Mouse (Mus musculus) retina, postnatal 1 day (tissue): ENCODE results near the gene Pced1a.

Experiments used
- DNase-seq: peaks from one replicate; pipeline ENCODE4 v3.0.0-alpha.2; 2012

The Pced1a gene

GRCm38 (mm10) chr2:130433152-130433551 is 8.7 kb upstream of the Pced1a start:
- DNase-seq, result peak; percentile 81

- DNase-seq, result no peak
Measured at GRCm38 (mm10) chr2:130432157-130432556, 7.7 kb upstream of the Pced1a start.

- no peak for DNase-seq
Measured at GRCm38 (mm10) chr2:130430484-130430883, 6.0 kb upstream of the Pced1a start.

- DNase-seq, result no peak
Measured at GRCm38 (mm10) chr2:130429851-130430250, 5.3 kb upstream of the Pced1a start.

- peak; percentile 26 for DNase-seq
Measured at GRCm38 (mm10) chr2:130425112-130425511, 611 bp upstream of the Pced1a start.

- peak; percentile 89 for DNase-seq
Measured at GRCm38 (mm10) chr2:130423397-130424125, 940 bp downstream of the Pced1a start.

GRCm38 (mm10) chr2:130421781-130422620 is 2.5 kb downstream of the Pced1a start:
- DNase-seq, result no peak

GRCm38 (mm10) chr2:130414094-130414856 is 10.2 kb downstream of the Pced1a start:
- peak; percentile 13 for DNase-seq

GRCm38 (mm10) chr2:130412775-130413174 is 11.7 kb downstream of the Pced1a start:
- DNase-seq, result no peak

GRCm38 (mm10) chr2:130411558-130412495 is 12.7 kb downstream of the Pced1a start:
- DNase-seq, result peak; percentile 86

- peak; percentile 62 for DNase-seq
Measured at GRCm38 (mm10) chr2:130408194-130408593, 16.3 kb downstream of the Pced1a start.

- DNase-seq, result no peak
Measured at GRCm38 (mm10) chr2:130406178-130406577, 18.3 kb downstream of the Pced1a start, which contains the start of gene Tmem239. TSS of gene Tmem239 (plus strand) at chr2:130406478.

GRCm38 (mm10) chr2:130404939-130405338 is 19.6 kb downstream of the Pced1a start, which contains the start of the genes Gm28372 and 1700020A23Rik:
TSS of gene Gm28372 (plus strand) at chr2:130405239.
TSS of gene 1700020A23Rik (plus strand) at chr2:130405259.
- DNase-seq, result no peak

GRCm38 (mm10) chr2:130401891-130402290 is 22.6 kb downstream of the Pced1a start:
- no peak for DNase-seq

- no peak for DNase-seq
Measured at GRCm38 (mm10) chr2:130400046-130400445, 24.5 kb downstream of the Pced1a start.

- peak; percentile 7 for DNase-seq
Measured at GRCm38 (mm10) chr2:130398091-130398490, 26.4 kb downstream of the Pced1a start.

GRCm38 (mm10) chr2:130397186-130397985 is 27.1 kb downstream of the Pced1a start, which contains the start of gene Cpxm1:
TSS of gene Cpxm1 (minus strand) at chr2:130397574.
- peak; percentile 79 for DNase-seq

- no peak for DNase-seq
Measured at GRCm38 (mm10) chr2:130395696-130396095, 28.8 kb downstream of the Pced1a start.

- no peak for DNase-seq
Measured at GRCm38 (mm10) chr2:130392836-130393235, 31.7 kb downstream of the Pced1a start.

GRCm38 (mm10) chr2:130390993-130391625 is 33.4 kb downstream of the Pced1a start:
- no peak for DNase-seq
